Mouse (Mus musculus) heart, postnatal 0 days (tissue): Measurements from ENCODE around the gene R3hcc1l.

Experiments used
- CTCF ChIP-seq: IDR thresholded peaks from 2 replicates; pipeline ENCODE4 v1.5.1; 2016; ENCODE audit warnings: antibody characterized with exemption, control low read depth, low read depth
- EP300 ChIP-seq: IDR thresholded peaks from 2 replicates; pipeline ENCODE4 v1.6.1; 2016; ENCODE audit warnings: antibody characterized with exemption, low read depth

DNA sequence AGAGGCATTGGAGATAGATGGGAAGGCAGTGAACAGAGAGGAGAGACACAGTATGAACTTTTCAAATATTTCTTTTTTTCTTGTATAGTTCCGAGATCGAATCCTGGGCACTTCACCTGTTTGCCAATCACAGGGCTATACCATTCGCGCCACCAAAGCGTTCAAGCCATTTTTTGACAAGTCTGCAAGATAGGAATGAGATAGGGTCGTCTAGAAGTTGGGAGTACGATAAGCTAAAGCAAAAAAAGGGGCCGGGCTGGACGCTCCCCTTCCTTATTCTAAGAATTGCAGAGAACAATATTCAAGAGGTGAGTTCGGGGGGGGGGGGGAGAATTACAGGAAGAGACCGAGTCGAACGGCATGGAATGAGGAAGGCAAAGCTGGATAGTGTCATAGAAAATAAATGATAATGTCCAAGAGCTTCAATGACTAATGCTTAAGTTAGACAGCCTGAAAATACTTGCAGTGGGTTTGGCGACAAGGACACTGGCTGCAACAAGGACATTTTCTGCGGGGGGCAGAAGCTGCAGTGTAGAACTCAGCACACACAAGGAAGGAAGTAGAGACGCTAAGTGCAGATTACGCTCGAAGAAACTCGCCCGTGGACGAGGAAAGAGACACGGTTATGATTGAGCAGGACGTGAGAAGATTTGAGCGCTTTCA, 471 bp upstream of the R3hcc1l start:
- no peak for TF ChIP-seq CTCF
- TF ChIP-seq EP300 = no peak
